Mouse (Mus musculus): ENCODE results near the gene Siah1a. TPM values are rescaled to one million over a fixed set of nuclear protein-coding genes. Genes with fewer than 3 reads are reported as not detected.

Gene Siah1a
- polyA plus RNA-seq, 1 experiment from 2014 or later = 36.1 TPM

DNA sequence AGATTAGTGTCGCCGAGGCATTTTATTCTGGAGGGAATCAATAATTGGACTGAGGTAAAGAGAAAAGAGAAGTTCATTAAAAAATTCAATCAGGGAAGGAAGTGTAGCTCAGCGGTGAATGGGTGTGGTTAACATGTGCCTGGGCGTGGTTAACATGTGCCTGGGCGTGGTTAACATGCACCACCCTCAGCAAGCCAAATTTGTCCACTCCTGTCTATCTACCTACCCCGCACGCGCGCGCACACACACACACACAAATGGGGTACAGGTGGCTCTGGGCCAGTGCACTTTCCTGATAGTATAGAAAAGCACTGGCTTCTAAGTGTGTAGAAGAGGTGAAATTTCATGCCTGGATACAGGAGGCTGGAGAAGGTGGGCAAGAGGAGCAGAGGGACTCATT, 19.4 kb upstream of the Siah1a start:
- no peaks in the 10 kb centered on the region for H3K36me3 ChIP-seq
- H3K27me3 ChIP-seq (replicated peaks) = no peaks in the 10 kb centered on the region
- no peak overlapping the region for H3K27ac ChIP-seq
- no peak for ATAC-seq
- H3K4me3 ChIP-seq (replicated peaks) = no peak overlapping the region
- H3K9ac ChIP-seq = no peak overlapping the region
- no peak overlapping the region for H3K4me2 ChIP-seq (replicated peaks)
- 88% methylated on average over 10 of the region's 10 CpGs for WGBS
- H3K4me1 ChIP-seq (replicated peaks) = no peaks in the 10 kb centered on the region
- no peaks in the 10 kb centered on the region for H3K9me3 ChIP-seq

DNA sequence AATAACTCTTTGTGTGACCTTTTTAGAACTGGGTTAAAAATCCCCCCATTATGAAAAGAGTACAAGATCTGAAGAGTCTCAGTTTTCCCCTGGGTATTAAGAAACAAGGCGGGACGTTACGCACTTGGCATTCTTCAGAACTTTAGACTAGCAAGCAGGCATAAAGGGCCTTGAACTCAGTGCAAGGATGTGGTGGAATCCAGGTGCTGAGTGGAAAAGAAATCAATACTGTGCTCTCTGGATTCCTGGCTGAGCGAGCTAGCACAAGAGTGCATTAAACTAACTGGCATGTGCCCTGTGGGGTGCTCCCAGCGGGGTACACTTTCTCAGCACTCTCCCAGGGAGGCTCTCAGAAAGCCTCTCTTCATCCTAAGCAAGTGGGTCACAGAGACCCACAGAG, 17.1 kb upstream of the Siah1a start:
- Histone ChIP-seq H3K4me2 (replicated peaks) (no peak overlapping the region), H3K4me3 (replicated peaks) (no peak overlapping the region), H3K4me1 (replicated peaks) (no peaks in the 10 kb centered on the region; the same call in 1 of the 2 replicates), H3K36me3 (no peaks in the 10 kb centered on the region), H3K9me3 (no peaks in the 10 kb centered on the region), H3K9ac (no peak overlapping the region), H3K27ac (no peak overlapping the region), H3K27me3 (replicated peaks) (no peaks in the 10 kb centered on the region)
- no peak for ATAC-seq
- WGBS = 66% methylated on average over 5 of the region's 5 CpGs

GRCm38 (mm10) chr8:86760746-86761145, 15.0 kb upstream of the Siah1a start:
- Histone ChIP-seq H3K4me2 (replicated peaks) (no peak overlapping the region), H3K9ac (no peak overlapping the region), H3K36me3 (no peaks in the 10 kb centered on the region), H3K27ac (no peak overlapping the region), H3K9me3 (no peaks in the 10 kb centered on the region), H3K27me3 (replicated peaks) (no peaks in the 10 kb centered on the region; the same call in 1 of the 2 replicates), H3K4me3 (replicated peaks) (no peak overlapping the region), H3K4me1 (replicated peaks) (peaks cover 5% of the 10 kb centered on the region; the same call in 1 of the 2 replicates)
- 0 out of 2 replicates have a peak, but pooled peaks have one; percentile 3 for ATAC-seq
- WGBS = 62% methylated on average over 6 of the region's 6 CpGs

GRCm38 (mm10) chr8:86759090-86759491, 13.4 kb upstream of the Siah1a start:
- H3K36me3 ChIP-seq = no peaks in the 10 kb centered on the region
- ATAC-seq = peak; percentile 94
- H3K4me2 ChIP-seq (replicated peaks) = no peak overlapping the region
- H3K9me3 ChIP-seq = no peaks in the 10 kb centered on the region
- H3K27me3 ChIP-seq (replicated peaks) = no peaks in the 10 kb centered on the region; the same call in 1 of the 2 replicates
- WGBS = 20% methylated on average over 4 of the region's 4 CpGs
- no peak overlapping the region for H3K4me3 ChIP-seq (replicated peaks)
- H3K4me1 ChIP-seq (replicated peaks) = peaks cover 5% of the 10 kb centered on the region; the same call in 1 of the 2 replicates
- H3K27ac ChIP-seq = no peak overlapping the region
- H3K9ac ChIP-seq = no peak overlapping the region

GRCm38 (mm10) chr8:86758651-86759050, 12.9 kb upstream of the Siah1a start:
- 60% methylated on average over 3 of the region's 3 CpGs for WGBS
- H3K27ac ChIP-seq = no peak overlapping the region
- H3K4me1 ChIP-seq (replicated peaks) = peaks cover 5% of the 10 kb centered on the region; the same call in 1 of the 2 replicates
- no peak overlapping the region for H3K9ac ChIP-seq
- no peaks in the 10 kb centered on the region for H3K9me3 ChIP-seq
- no peak overlapping the region for H3K4me2 ChIP-seq (replicated peaks)
- no peaks in the 10 kb centered on the region for H3K36me3 ChIP-seq
- ATAC-seq = peak; percentile 19; the same call in 1 of the 2 replicates
- H3K4me3 ChIP-seq (replicated peaks) = no peak overlapping the region
- no peaks in the 10 kb centered on the region; the same call in 1 of the 2 replicates for H3K27me3 ChIP-seq (replicated peaks)

DNA sequence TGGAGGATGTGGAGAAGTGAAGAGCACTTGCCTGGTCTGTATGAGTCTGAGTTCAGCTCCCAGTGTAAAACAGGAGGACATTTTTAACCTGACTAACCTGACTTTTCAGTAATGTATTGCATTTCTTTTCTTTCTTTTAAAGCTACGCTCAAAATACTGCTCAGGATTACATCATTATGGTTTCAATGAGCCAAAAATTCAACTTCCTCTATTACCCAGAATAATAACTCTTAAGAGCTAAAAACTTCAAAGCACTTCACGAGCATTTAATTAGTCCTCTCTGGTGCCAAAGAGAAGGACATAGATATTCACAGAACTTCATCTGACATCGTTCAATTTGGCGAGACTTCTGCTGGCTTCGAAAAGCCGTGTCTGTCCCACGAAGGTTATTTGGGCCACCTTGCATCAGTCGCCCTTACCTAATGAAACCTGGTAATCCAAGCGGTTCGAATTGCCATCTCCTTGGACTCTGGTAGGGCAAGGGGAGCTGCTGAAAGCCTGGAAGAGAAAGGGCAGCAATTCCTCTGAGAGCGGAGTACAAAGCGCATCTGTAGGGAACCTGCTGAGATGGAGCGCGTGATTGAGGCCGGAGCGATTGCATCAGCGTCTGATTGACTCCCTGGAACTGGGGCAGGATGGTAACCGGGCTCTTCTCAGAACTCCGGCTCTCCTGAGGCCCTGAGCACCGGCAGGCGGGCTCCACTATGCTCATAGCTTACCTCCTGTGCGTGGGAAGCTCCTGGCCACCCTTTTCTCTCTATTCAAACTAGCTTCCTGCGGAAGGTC, 11.4 kb upstream of the Siah1a start:
- 28% methylated on average over 23 of the region's 23 CpGs for WGBS
- no peaks in the 10 kb centered on the region for H3K9me3 ChIP-seq
- H3K4me2 ChIP-seq (replicated peaks) = peak overlapping the region; percentile 20; the same call in 1 of the 2 replicates
- ATAC-seq = 0 out of 2 replicates have a peak, but pooled peaks have one; percentile 24
- H3K27me3 ChIP-seq (replicated peaks) = no peaks in the 10 kb centered on the region; the same call in 1 of the 2 replicates
- H3K4me3 ChIP-seq (replicated peaks) = no peak overlapping the region
- no peak overlapping the region for H3K27ac ChIP-seq
- H3K36me3 ChIP-seq = no peaks in the 10 kb centered on the region
- peaks cover 5% of the 10 kb centered on the region; the same call in 1 of the 2 replicates for H3K4me1 ChIP-seq (replicated peaks)
- H3K9ac ChIP-seq = no peak overlapping the region

DNA sequence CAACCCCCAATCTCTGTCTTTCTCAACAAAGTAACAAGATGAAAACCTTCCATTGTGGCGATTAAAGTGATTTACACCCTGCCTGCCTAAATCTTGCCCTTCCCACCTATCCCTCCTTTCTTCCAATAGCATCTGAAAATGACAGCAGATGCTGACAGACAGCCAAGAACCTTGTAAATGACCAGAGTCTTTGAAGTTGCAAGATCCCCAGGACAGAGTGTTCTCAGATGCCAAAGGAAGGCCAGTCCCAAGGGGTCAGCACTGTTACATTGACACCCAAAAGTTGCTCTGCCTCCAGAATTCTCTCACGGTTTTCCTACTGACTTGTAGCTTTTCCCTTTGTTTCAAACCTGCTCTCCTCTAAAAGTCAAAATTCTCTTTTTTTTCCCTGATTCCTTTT, 4.1 kb upstream of the Siah1a start:
- WGBS = 46% methylated on average over 2 of the region's 2 CpGs
- Histone ChIP-seq H3K27ac (no peak overlapping the region), H3K4me1 (replicated peaks) (0 out of 2 replicates have a peak, but pooled peaks cover 2% of the 10 kb centered on the region), H3K9me3 (no peaks in the 10 kb centered on the region), H3K36me3 (no peaks in the 10 kb centered on the region), H3K27me3 (replicated peaks) (no peaks in the 10 kb centered on the region), H3K9ac (no peak overlapping the region), H3K4me3 (replicated peaks) (no peak overlapping the region), H3K4me2 (replicated peaks) (no peak overlapping the region)
- no peak for ATAC-seq

DNA sequence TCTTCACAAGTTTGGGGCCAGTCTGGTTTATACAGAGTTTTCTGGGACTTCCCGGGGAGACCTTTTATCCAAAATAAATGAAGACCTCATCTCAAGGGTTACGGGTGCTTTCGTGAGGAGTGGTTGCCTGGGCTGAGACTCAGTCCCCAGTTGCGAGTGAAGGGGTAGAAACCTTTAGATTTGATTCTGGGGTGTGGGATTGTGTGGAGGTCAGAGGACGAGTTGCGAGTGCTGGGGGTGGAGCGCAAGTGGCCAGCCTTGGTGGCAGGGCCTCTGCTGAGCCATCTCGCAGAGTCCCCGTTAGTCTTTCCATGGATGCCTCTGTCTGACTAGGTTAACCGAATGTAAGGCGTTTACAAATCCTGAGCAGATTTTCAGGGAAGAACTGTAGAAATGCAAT, 777 bp upstream of the Siah1a start:
- Histone ChIP-seq H3K4me1 (replicated peaks) (0 out of 2 replicates have a peak, but pooled peaks cover 5% of the 10 kb centered on the region), H3K4me2 (replicated peaks) (peak overlapping the region; percentile 75), H3K9me3 (no peaks in the 10 kb centered on the region), H3K27ac (peak overlapping the region; percentile 82), H3K9ac (peak overlapping the region; percentile 76), H3K36me3 (no peaks in the 10 kb centered on the region), H3K27me3 (replicated peaks) (no peaks in the 10 kb centered on the region), H3K4me3 (replicated peaks) (peak overlapping the region; percentile 69)
- no peak for ATAC-seq
- 5% methylated on average over 11 of the region's 11 CpGs for WGBS

- 0 out of 2 replicates have a peak, but pooled peaks cover 5% of the 10 kb centered on the region for H3K4me1 ChIP-seq (replicated peaks)
- peak overlapping the region; percentile 69 for H3K4me3 ChIP-seq (replicated peaks)
- H3K36me3 ChIP-seq = no peaks in the 10 kb centered on the region
- peak; percentile 93 for ATAC-seq
- H3K4me2 ChIP-seq (replicated peaks) = peak overlapping the region; percentile 75
- no peaks in the 10 kb centered on the region for H3K9me3 ChIP-seq
- H3K9ac ChIP-seq = peak overlapping the region; percentile 87
- under 1% methylated on average over 70 of the region's 70 CpGs for WGBS
- no peaks in the 10 kb centered on the region for H3K27me3 ChIP-seq (replicated peaks)
- peak overlapping the region; percentile 92 for H3K27ac ChIP-seq
Measured at GRCm38 (mm10) chr8:86745935-86746441, 254 bp upstream of the Siah1a start.

DNA sequence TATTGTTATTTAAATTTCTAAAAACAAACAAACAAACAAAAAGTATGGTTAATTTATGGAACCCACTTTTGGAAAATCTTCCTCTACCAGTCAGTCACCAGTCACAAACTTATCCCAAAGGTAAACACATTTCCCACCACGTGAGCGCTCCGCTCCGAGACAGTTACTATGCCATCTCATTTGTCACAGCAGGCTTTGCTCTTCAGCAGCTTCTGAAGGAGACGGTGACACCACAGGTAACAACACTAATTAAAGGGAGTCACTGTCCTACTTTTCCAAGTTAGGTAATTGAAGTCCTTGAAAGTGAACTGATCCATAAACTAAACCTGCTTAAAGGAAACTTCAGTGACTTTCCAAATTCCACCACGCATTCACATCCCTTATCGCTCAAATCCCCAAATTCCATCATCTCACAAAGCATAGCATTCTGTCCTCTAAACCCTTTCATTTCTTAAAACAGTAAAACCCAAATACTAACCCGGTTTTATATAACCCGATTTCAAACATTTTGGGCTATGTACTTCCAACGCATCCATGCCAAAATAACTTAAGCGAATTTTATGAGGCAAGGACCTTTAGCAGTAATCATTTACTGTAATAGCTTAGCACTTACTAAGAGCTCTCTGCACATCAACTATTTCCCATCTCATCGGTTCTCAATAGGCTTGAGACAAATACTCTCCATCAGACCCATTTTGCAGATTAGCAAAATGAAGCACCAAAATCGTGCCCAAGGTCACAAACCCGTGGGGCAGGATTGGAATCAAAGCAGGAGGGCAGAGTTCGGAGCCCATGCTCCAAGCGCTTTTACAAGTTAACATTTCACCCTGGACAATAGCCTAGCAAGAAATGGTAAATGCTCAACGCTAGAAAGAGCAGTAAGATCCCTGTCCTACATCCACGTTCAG, 1.2 kb downstream of the Siah1a start:
- WGBS = 10% methylated on average over 18 of the region's 18 CpGs
- Histone ChIP-seq H3K27ac (peak overlapping the region; percentile 92), H3K36me3 (no peaks in the 10 kb centered on the region), H3K4me3 (replicated peaks) (peak overlapping the region; percentile 69), H3K9me3 (no peaks in the 10 kb centered on the region), H3K4me2 (replicated peaks) (peak overlapping the region; percentile 66), H3K9ac (peak overlapping the region; percentile 87), H3K27me3 (replicated peaks) (no peaks in the 10 kb centered on the region), H3K4me1 (replicated peaks) (0 out of 2 replicates have a peak, but pooled peaks cover 5% of the 10 kb centered on the region)
- ATAC-seq = no peak

DNA sequence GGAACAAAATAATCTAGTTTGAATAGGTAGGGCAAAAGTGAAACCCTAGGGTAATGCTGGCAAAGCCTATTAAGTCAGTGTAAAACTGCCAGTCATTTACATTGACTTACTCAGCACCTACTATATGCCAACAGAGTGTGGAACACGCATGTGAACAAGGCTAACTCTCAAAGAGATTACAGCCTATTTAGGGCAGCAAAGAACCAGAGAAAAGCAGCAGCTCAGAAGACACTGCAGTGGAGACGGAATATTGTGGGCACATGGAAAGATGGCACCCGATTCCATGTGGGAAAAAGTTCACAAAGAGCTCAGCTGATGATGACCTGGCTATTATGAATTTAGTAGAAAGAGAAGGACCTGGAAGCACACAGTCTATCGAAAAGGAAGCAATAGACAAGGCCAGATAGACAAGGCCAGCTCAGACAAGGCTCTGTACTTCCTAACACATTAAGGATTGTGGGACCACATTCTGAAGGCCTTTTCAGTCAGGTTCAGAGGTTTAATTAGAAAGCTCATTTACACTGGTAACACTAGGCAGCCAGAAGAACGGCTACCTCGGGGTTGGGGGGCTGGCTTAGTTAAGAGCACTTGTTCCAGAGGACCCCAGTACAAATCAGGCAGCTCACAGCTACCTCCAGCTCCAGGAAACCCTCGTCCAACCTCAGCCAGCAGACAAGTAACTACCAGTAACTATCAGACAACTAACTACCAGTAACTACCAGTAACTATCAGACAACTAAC, 3.0 kb downstream of the Siah1a start:
- no peak overlapping the region for H3K4me2 ChIP-seq (replicated peaks)
- no peak overlapping the region for H3K9ac ChIP-seq
- H3K9me3 ChIP-seq = no peaks in the 10 kb centered on the region
- no peak for ATAC-seq
- H3K36me3 ChIP-seq = no peaks in the 10 kb centered on the region
- 83% methylated on average over 7 of the region's 7 CpGs for WGBS
- H3K4me3 ChIP-seq (replicated peaks) = no peak overlapping the region
- 0 out of 2 replicates have a peak, but pooled peaks cover 5% of the 10 kb centered on the region for H3K4me1 ChIP-seq (replicated peaks)
- no peaks in the 10 kb centered on the region for H3K27me3 ChIP-seq (replicated peaks)
- H3K27ac ChIP-seq = no peak overlapping the region

All from intestine, embryonic 15.5 days (tissue).